Mouse (Mus musculus): ENCODE results near the gene Net1.
"Not testable (repeated sequence)": the region's sequence is repeated elsewhere in the genome, so short reads cannot be mapped to it uniquely, and the experiment has no call there.

Gene Net1

DNA sequence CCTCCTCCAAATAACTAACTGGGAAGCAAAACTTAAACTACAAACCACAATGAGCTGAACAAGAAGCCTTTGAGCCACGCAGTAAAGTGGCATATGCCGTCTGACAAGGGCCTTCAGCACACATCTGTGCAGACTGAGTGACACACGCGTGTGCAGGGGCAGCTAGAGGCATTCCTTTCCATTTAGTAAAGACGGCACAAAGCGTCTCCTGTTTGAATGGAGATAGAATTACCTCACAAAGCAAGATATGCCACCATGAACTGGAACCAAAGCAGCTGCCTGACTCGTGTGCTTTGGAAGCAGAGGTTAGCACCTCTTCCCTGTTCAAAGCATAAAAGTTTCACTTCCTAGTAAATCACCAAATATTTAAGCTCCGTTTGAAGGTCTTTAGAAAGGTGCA lies 28.0 kb downstream of the Net1 start:
- DNase-seq (ENCODE audit: low spot score in 2 of 2): no peak

- no peak for DNase-seq (ENCODE audit: low spot score in 2 of 2)
Measured at GRCm38 (mm10) chr13:3889111-3889510, 28.9 kb downstream of the Net1 start.

DNA sequence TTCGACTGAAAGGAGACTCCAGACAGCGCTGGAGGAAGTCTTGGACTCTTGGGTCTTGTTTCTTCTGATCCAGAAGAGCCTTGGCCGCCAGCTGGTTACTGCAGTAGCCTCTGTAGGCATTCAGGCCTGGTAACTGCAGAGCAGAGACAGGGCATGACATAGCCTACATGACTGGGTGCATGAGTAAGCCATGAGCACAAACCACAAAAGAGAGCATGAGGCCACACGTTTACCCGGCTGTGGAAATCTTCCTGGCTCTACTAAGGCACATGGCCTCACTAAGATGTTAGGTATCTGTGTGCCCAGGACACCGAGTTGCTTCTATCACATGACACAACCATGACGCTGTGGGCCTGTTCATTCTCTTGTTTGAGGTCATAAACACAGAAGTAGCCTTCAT lies 31.4 kb downstream of the Net1 start:
- DNase-seq (ENCODE audit: low spot score in 2 of 2): no peak

GRCm38 (mm10) chr13:3877679-3878220 lies 40.3 kb downstream of the Net1 start:
- no peak for DNase-seq (ENCODE audit: low spot score in 2 of 2)

- DNase-seq (ENCODE audit: low spot score in 2 of 2): no peak
Measured at GRCm38 (mm10) chr13:3877185-3877584, 40.8 kb downstream of the Net1 start.

DNA sequence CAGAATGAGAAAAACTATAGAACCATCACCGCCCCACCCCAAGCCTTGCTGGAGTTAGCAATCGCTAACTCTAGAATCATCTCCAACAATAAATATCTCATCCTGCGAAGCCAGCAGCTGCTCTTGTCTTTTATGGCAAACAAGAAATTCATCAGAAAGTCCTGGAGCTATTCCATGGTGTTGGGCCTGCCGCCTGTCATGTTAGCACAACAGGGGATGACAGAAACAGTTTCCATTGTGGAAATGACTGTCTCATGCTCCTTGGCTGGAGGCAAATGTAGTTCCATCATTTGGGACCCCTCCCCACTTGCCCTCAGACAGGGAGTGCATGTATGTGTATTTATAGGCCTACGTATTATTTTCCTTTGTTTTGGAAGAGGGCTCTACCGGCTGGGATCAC lies 41.6 kb downstream of the Net1 start:
- no peak for DNase-seq (ENCODE audit: low spot score in 2 of 2)

GRCm38 (mm10) chr13:3872832-3873231 lies 45.2 kb downstream of the Net1 start:
- DNase-seq (ENCODE audit: low spot score in 2 of 2): no peak

DNA sequence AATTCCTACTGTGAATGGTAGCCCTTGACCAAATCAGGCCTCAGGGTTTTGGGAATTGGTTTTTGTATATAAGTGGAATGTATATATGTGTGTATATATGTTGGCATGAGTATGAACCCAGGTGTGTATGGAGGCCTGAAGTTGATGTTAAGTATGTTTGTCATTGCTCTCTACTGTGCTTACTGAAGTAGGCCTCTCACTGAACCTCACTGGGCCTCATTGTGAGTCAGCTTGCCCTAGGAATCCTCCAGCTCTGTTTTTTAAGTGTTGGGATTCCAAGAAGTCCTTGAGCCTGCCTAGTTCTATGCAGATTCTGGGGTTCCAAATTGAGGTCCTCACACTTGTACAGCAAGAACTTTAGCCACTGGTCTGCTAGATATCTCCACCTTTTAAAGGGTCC lies 48.1 kb downstream of the Net1 start:
- DNase-seq (ENCODE audit: low spot score in 2 of 2): no peak

GRCm38 (mm10) chr13:3867158-3867557 lies 50.9 kb downstream of the Net1 start:
- DNase-seq (ENCODE audit: low spot score in 2 of 2): no peak

DNA sequence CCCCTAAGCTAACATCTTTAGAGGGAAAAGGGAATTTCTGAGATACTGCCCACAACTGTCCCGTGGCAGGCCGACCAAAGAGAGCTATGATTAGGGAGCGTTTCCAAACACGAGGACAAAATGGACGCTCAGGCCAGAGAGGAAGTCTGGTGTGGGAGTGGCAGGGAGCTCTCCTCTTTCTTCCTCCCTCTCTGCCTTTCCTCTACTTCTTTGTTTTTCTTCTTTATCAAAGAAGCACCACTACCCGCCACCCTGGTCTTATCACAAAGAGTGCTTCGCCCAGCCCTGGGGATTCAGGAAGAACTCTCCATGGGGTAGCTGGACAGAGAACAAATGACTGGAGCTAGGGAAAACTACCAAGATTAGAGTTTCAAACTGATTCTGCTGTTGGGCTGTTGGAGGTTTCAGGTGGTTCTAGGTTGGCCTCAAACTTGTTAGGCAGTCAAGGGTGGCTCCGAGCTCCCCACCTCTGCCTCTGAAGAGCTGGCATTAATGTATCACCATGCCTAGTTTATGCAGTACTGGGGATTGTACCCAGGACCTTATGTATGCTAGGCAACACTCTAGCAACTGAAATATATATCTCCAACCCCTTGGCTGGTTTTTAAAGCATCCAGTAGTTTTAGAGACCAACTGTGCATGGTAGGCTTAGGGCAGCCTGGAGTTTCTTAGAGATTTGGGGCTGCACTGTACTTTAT lies 51.5 kb downstream of the Net1 start:
- DNase-seq (ENCODE audit: low spot score in 2 of 2): no peak

DNA sequence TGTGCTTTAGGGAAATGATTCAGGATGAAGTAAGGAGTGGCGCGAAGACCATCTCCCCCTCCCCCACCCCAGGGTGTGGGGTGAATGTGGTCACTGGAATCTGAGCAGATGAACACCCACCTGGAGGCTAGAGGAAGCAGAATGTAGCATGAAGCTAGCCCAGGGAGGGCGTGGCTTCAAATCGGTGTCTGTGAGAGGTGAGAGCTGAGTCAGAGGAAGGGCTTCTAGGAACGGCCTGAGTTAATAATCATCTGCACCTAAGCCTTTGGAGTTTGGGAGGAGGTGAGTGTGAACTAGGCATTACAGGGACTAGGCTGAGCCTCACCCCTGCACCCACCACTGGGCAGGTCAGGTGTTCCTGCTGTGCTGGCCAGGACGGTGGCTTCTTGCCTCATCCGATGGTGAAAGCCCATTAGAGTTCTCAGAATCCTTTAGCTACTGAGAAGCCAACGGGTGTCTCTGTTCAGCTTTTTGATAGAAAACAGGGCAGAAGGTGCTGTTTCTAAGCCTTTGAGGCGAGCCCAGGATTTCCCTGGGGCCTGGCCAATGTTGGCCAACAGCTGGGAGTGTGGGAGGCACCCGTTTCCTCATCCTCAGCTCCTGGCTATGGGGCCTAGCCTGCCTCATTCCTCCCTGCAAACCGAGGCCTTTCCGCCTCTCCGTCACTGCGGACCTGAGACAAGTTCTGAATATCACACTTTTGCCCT lies 52.2 kb downstream of the Net1 start:
- no peak for DNase-seq (ENCODE audit: low spot score in 2 of 2)

DNA sequence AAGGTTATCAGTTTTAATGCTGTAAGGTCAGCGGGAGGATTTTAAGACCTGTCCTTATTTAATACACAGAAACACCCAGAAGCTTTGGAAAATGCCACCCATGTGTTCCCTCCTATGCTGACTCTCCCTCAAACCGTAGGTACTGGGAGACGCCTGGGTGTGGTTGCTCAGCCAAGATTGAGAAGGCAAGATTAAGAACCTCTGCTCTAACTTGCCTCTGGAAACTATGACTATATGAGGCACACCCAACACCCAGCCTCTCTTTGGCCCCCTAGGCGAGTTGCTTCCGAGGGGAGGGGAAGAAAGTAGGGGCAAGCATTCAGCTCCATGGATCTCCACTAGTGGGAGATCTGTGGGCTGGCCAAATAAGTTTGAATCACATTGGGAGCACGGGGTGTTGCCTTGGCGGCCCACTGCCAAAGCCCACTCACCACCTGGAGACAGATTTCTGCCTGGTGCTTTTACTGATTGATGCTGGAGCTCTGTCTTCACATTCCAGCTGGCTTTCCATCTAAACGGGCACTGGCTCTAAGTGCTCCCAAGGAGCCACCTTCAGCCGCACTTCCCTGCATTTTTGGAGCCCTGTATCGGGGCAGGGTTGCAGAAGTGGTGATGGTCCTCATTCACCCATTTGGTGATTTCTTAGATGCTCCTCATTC lies 55.0 kb downstream of the Net1 start:
- no peak for DNase-seq (ENCODE audit: low spot score in 2 of 2)

GRCm38 (mm10) chr13:3862325-3862724 lies 55.7 kb downstream of the Net1 start:
- DNase-seq (ENCODE audit: low spot score in 2 of 2): no peak

GRCm38 (mm10) chr13:3861251-3861650 lies 56.8 kb downstream of the Net1 start:
- DNase-seq (ENCODE audit: low spot score in 2 of 2): no peak

DNA sequence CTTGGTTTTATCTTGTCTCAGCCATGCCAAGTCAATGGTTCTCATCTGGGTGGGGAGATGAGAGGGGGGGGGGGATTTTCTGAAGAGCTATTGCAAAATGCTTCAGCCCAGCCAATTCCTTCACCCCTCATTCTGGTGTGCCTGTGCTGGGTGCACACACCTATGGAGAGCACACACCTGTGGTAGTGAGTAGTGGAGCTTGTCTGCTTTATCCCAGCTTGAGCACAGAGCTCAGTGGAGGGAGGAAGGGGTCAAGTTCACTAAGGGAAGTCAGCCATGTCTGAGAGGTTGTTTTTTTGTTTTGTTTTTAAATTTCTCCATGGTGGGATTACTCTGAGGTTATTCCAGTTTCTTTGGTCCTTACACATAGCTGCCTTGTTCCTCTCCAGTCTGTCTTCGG lies 61.8 kb downstream of the Net1 start:
- DNase-seq (ENCODE audit: low spot score in 2 of 2): no peak

- no peak for DNase-seq (ENCODE audit: low spot score in 2 of 2)
Measured at GRCm38 (mm10) chr13:3854856-3855255, 63.2 kb downstream of the Net1 start.

DNA sequence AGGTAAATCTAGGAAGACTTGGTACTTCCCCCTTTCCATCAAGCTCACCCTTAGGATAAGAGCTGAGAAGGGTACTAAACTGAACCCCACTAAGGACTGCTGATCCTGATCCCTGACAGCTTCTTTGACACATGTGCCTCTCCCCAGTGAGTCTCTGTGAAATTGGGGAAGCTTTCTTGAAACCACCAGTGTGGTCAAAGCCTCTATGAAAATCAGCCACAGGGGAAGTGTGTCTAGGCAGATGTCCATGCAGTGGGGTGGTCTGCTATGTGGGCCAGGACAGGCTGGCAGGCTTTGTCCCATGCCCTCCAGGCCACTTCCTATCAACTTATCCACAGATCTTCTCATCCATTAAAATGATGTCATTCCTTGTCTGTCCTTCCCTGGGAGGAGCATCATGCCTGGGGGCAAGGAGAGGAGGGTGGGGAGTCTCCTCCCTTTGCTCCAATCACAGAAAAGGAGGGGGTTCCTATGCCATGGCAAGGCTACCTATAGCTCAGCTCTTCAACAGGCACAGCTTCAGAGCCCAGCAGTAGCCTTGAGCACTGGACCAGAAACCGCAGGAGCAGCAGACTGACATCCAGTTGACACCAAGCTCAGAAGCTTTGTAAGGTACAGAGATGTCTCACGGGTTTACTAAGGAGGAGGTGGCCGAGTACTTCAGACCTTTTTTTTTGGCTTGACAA lies 64.2 kb downstream of the Net1 start, which contains the start of gene Calm5:
TSS of gene Calm5 (plus strand) at position 526 of the 686 bp plus-strand sequence.
- DNase-seq (ENCODE audit: low spot score in 2 of 2): not testable (repeated sequence)

DNA sequence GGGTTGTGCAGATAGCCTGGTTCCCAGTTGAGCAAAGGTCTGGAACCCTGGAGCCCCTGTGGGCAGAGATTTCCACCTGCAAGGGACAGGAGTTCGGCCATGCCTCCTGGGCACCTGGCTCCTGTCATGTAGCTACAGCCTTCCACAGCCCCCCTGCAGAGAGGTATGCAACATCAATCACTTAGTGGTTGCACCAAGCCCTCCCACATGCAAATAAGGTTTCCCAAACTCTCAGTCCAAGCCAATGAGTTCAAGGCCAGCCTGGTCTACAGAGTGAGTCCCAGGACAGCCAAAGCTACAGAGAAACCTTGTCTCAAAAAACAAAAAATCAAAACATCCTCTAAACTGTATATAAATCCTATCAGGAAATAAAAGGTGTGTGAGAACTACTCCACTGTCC lies 67.7 kb downstream of the Net1 start:
- DNase-seq (ENCODE audit: low spot score in 2 of 2): no peak

GRCm38 (mm10) chr13:3840662-3841061 lies 77.4 kb downstream of the Net1 start:
- not testable (repeated sequence) for DNase-seq (ENCODE audit: low spot score in 2 of 2)

- not testable (repeated sequence) for DNase-seq (ENCODE audit: low spot score in 2 of 2)
Measured at GRCm38 (mm10) chr13:3837312-3837807, 80.7 kb downstream of the Net1 start, which contains the start of gene Calm4. Calm4 (plus strand) TSS chr13:3837757.

DNA sequence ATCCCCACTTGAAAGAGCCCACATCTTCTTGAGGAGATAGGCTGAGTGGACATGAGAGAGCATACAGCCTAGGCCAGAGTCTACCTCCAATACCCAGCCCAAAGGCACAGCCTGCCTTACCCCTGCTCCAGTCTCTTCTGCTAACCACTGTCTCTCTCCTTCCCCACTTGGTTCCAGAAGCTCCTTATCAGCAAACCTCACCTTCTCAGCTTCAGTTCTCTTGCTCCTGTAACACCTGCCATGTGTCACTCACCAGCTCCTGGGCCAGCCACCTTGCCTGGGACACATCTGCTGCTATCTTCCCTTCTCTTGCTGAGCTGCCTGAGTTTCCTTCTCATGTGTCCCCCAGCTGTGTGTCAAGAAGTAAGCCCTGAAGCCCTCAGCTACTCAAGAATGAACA lies 84.4 kb downstream of the Net1 start:
- DNase-seq (ENCODE audit: low spot score in 2 of 2): not testable (repeated sequence)

GRCm38 (mm10) chr13:3832450-3832849 lies 85.6 kb downstream of the Net1 start:
- DNase-seq (ENCODE audit: low spot score in 2 of 2): no peak

Data from thymus, postnatal 10 days (tissue).